ENCODE assay signal across 11 mouse cellular contexts in the genomic region with DNA sequence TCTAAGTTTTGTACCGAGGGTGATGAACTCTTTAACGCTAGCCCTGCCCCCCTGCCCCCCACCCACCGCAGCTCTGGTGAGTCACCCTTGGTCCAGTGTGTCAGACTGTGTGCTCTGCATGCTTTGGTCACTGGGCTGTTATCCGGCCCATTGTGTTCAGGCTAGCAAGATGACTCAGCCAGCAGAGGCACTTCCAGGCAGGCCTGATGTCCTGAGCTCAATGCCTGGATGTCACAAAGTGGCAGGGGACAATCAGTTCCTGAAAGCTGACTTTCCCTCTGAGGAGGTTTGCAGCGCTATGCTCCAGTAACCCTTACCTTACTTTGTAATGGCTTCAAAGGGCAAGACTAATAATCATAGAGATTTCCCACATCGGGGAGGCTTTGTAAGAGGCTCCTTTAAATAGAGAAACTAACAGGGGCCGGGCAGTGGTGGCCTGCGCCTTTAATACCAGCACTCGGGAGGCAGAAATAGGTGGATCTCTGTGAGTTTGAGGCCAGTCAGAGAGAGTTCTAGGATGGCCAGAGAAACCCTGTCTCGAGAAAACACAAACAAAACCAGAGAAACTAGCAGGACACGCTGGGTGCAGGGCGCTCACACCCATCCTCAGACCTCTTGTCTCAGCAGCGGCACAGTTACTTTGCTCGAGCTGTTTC. TPM values are rescaled to one million over a fixed set of nuclear protein-coding genes. Genes with fewer than 3 reads are reported as not detected.
A peak's percentile ranks its signal among the peaks of the same experiment; 100 is the strongest.
DNase-seq lines count a peak whose midpoint lies in the region; ATAC-seq and TF ChIP-seq lines count a peak whose summit lies in the region.
"Had no signal": no experiment of that assay in that cellular context is flagged by ENCODE, and none has a peak within 500 bp of the region (broad histone marks: within the 10 kb centered on the region; RNA-seq: fewer than 3 reads in every experiment).

No protein-coding gene starts in this region.

- no peaks in the 10 kb centered on the region for H3K27me3 ChIP-seq in intestine, embryonic 16.5 days (replicated peaks; ENCODE audit: control insufficient read depth, insufficient read depth, low read length)
- no peaks in the 10 kb centered on the region for H3K27me3 ChIP-seq in intestine, embryonic 15.5 days (replicated peaks)
- H3K27me3 ChIP-seq in Patski: no peaks in the 10 kb centered on the region
- no peaks in the 10 kb centered on the region for H3K27me3 ChIP-seq in heart, embryonic 14.5 days (ENCODE audit: control insufficient read depth, insufficient read depth, low read length)
- no peaks in the 10 kb centered on the region; the same call in 1 of the 2 replicates for H3K27me3 ChIP-seq in lung, embryonic 16.5 days (ENCODE audit: control insufficient read depth, insufficient read depth, low read depth, low read length)
- H3K27me3 ChIP-seq in forebrain, embryonic 13.5 days: no peaks in the 10 kb centered on the region

- peaks cover 17% of the 10 kb centered on the region for H3K4me1 ChIP-seq in intestine, embryonic 16.5 days (ENCODE audit: control insufficient read depth, insufficient read depth, low read length)
- peaks cover 25% of the 10 kb centered on the region; the same call in 1 of the 2 replicates for H3K4me1 ChIP-seq in intestine, embryonic 15.5 days (replicated peaks)
- H3K4me1 ChIP-seq in heart, embryonic 14.5 days (ENCODE audit: control insufficient read depth in 2 of 2, insufficient read depth in 2 of 2, low read length in 2 of 2): peaks cover 5 to 15% of the 10 kb centered on the region in 2 experiments
- H3K4me1 ChIP-seq in lung, embryonic 16.5 days (replicated peaks; ENCODE audit: control insufficient read depth, insufficient read depth, low read length): peaks cover 13% of the 10 kb centered on the region
- 0 out of 2 replicates have a peak, but pooled peaks cover 5% of the 10 kb centered on the region for H3K4me1 ChIP-seq in forebrain, embryonic 13.5 days

- 0 out of 2 replicates have a peak overlapping the region, but pooled peaks have one; percentile 23 for H3K27ac ChIP-seq in intestine, embryonic 16.5 days (ENCODE audit: low read length)
- no peak overlapping the region for H3K27ac ChIP-seq in intestine, embryonic 15.5 days
- H3K27ac ChIP-seq in heart, embryonic 14.5 days (replicated peaks in 1 of 2; ENCODE audit: control insufficient read depth in 1 of 2, insufficient read depth in 1 of 2, low read depth in 2 of 2, low read length in 2 of 2): peak overlapping the region; percentile 58 to 70
- H3K27ac ChIP-seq in lung, embryonic 16.5 days (ENCODE audit: low read length): peak overlapping the region; percentile 36; the same call in 1 of the 2 replicates
- no peak overlapping the region for H3K27ac ChIP-seq in forebrain, embryonic 13.5 days
- H3K27ac ChIP-seq: hindbrain, embryonic 12.5 days had no signal

- POLR2A ChIA-PET in Patski (lab: Charles Lee): interaction anchor here (1.3 kb wide), 1 partner anchor 28 kb away, joined by 3 read pairs; no protein-coding TSS in a partner anchor

- H3K9me3 ChIP-seq in intestine, embryonic 16.5 days (ENCODE audit: control insufficient read depth, low read length): no peaks in the 10 kb centered on the region
- no peaks in the 10 kb centered on the region for H3K9me3 ChIP-seq in intestine, embryonic 15.5 days
- H3K9me3 ChIP-seq in heart, embryonic 14.5 days (ENCODE audit: control insufficient read depth, low read length): no peaks in the 10 kb centered on the region
- H3K9me3 ChIP-seq in lung, embryonic 16.5 days (ENCODE audit: control insufficient read depth, low read length): no peaks in the 10 kb centered on the region
- H3K9me3 ChIP-seq in forebrain, embryonic 13.5 days (replicated peaks): no peaks in the 10 kb centered on the region
- H3K9me3 ChIP-seq: hindbrain, embryonic 12.5 days had no signal

- WGBS in intestine, embryonic 16.5 days: 62% methylated on average over 14 of the region's 14 CpGs
- 59% methylated on average over 14 of the region's 14 CpGs for WGBS in intestine, embryonic 15.5 days
- WGBS in heart, embryonic 14.5 days: 59% methylated on average over 14 of the region's 14 CpGs
- 64% methylated on average over 14 of the region's 14 CpGs for WGBS in lung, embryonic 16.5 days
- WGBS in forebrain, embryonic 13.5 days: 73% methylated on average over 14 of the region's 14 CpGs

- H3K36me3 ChIP-seq in intestine, embryonic 16.5 days (ENCODE audit: control insufficient read depth, insufficient read depth, low read length): no peaks in the 10 kb centered on the region
- H3K36me3 ChIP-seq in intestine, embryonic 15.5 days: no peaks in the 10 kb centered on the region
- H3K36me3 ChIP-seq in heart, embryonic 14.5 days (ENCODE audit: control insufficient read depth, insufficient read depth, low read length): no peaks in the 10 kb centered on the region
- no peaks in the 10 kb centered on the region for H3K36me3 ChIP-seq in lung, embryonic 16.5 days (ENCODE audit: control insufficient read depth, insufficient read depth, low read length)
- no peaks in the 10 kb centered on the region for H3K36me3 ChIP-seq in forebrain, embryonic 13.5 days (ENCODE audit: poor library complexity, severe bottlenecking)
- H3K36me3 ChIP-seq: hindbrain, embryonic 12.5 days had no signal

- in situ Hi-C loops in Patski (cut with MboI; ENCODE audit: low pct_unique_long_range_greater_than_20kb): loop anchor here (5.0 to 10.0 kb wide), 3 partner anchors 88 to 203 kb away; no protein-coding TSS in a partner anchor

- H3K4me2 ChIP-seq in intestine, embryonic 16.5 days (ENCODE audit: low read depth, low read length): no peak overlapping the region
- no peak overlapping the region for H3K4me2 ChIP-seq in intestine, embryonic 15.5 days (replicated peaks)
- no peak overlapping the region for H3K4me2 ChIP-seq in heart, embryonic 14.5 days (ENCODE audit: low read length)
- no peak overlapping the region for H3K4me2 ChIP-seq in lung, embryonic 16.5 days (ENCODE audit: low read depth, low read length)
- no peak overlapping the region for H3K4me2 ChIP-seq in forebrain, embryonic 13.5 days
- H3K4me2 ChIP-seq: hindbrain, embryonic 12.5 days had no signal

- TF ChIP-seq CTCF in Patski (IDR thresholded peaks at IDR 0.05): no peak

- CTCF ChIA-PET in Patski (lab: Charles Lee): interaction anchor here (2.4 to 5.1 kb wide), 2 partner anchors 10 to 88 kb away, joined by 9 to 74 read pairs; no protein-coding TSS in a partner anchor

- no peak overlapping the region for H3K9ac ChIP-seq in intestine, embryonic 16.5 days (ENCODE audit: low read depth, low read length)
- H3K9ac ChIP-seq in intestine, embryonic 15.5 days: no peak overlapping the region
- H3K9ac ChIP-seq in heart, embryonic 14.5 days (ENCODE audit: low read length): no peak overlapping the region; the same call in 1 of the 2 replicates
- H3K9ac ChIP-seq in lung, embryonic 16.5 days (ENCODE audit: low read length): 0 out of 2 replicates have a peak overlapping the region, but pooled peaks have one; percentile 1
- H3K9ac ChIP-seq in forebrain, embryonic 13.5 days: no peak overlapping the region
- H3K9ac ChIP-seq: hindbrain, embryonic 12.5 days had no signal

- ATAC-seq in intestine, embryonic 16.5 days: peak; percentile 25; the same call in 1 of the 2 replicates
- no peak for ATAC-seq in intestine, embryonic 15.5 days
- peak; percentile 93 for ATAC-seq in Patski
- no peak; the same call in 1 of the 2 replicates for ATAC-seq in heart, embryonic 14.5 days (ENCODE audit: insufficient number of reproducible peaks, insufficient read depth, low FRiP score, low read depth)
- no peak; the same call in 1 of the 2 replicates for ATAC-seq in lung, embryonic 16.5 days (ENCODE audit: low read depth)
- no peak for ATAC-seq in granulocyte monocyte progenitor cell, adult 5-6 weeks (replicated peaks; ENCODE audit: poor library complexity, severe bottlenecking)
- no peak for ATAC-seq in forebrain, embryonic 13.5 days

- peak; percentile 83 for DNase-seq in Patski (ENCODE audit: low read depth, low spot score)
- no peak for DNase-seq in gastrocnemius, adult 8-10 months (ENCODE audit: low spot score in 2 of 2)

- H3K4me3 ChIP-seq in intestine, embryonic 16.5 days (ENCODE audit: low read length): no peak overlapping the region
- H3K4me3 ChIP-seq in intestine, embryonic 15.5 days (replicated peaks): no peak overlapping the region
- no peak overlapping the region for H3K4me3 ChIP-seq in heart, embryonic 14.5 days (ENCODE audit: control insufficient read depth in 1 of 2, insufficient read depth in 1 of 2, low read depth in 1 of 2, low read length in 2 of 2)
- no peak overlapping the region for H3K4me3 ChIP-seq in lung, embryonic 16.5 days (ENCODE audit: low read length)
- H3K4me3 ChIP-seq in forebrain, embryonic 13.5 days: no peak overlapping the region
- H3K4me3 ChIP-seq: hindbrain, embryonic 12.5 days had no signal

RNA-seq across cellular contexts. Expression of a gene that starts 3.7 kb away (rescaled TPM):
- polyA plus RNA-seq in intestine, embryonic 16.5 days (2015; fragmentation: Nextera tagmentation; extraction: Ambion mirVana): 0.34 and 0.53 TPM in 2 replicates
- 0.73 TPM in 2 replicates for polyA plus RNA-seq in intestine, embryonic 15.5 days (2015; fragmentation: Nextera tagmentation; extraction: Ambion mirVana)
- 2.3 TPM for polyA plus RNA-seq in Patski (2021)
- not detected in 2 replicates for polyA plus RNA-seq in heart, embryonic 14.5 days (2014; fragmentation: Nextera tagmentation; extraction: Ambion mirVana)
- polyA plus RNA-seq in lung, embryonic 16.5 days (2015; fragmentation: Nextera tagmentation; extraction: Ambion mirVana): 0.95 and 1.8 TPM in 2 replicates
- total RNA-seq in granulocyte monocyte progenitor cell, adult 5-6 weeks (2014; fragmentation: Nextera tagmentation): not detected in 2 replicates
- total RNA-seq in granulocyte monocyte progenitor cell, adult 5-6 weeks (2017): not detected in 2 replicates
- 0.15 TPM in 1 of 2 replicates, not detected in the other for polyA plus RNA-seq in forebrain, embryonic 13.5 days (2015; fragmentation: Nextera tagmentation; extraction: Ambion mirVana)
- under 1 TPM; 0.18 to 0.48 (median 0.27) TPM for total RNA-seq in gastrocnemius, adult 8-10 months (2022)
- total RNA-seq: common myeloid progenitor, adult 5-6 weeks; neutrophil, adult 5-6 weeks had no signal

RNA-seq across cellular contexts. Expression of a gene that starts 13.9 kb away (rescaled TPM):
- 18.4 and 21.7 TPM in 2 replicates for polyA plus RNA-seq in intestine, embryonic 16.5 days (2015; fragmentation: Nextera tagmentation; extraction: Ambion mirVana)
- 12.2 and 12.8 TPM in 2 replicates for polyA plus RNA-seq in intestine, embryonic 15.5 days (2015; fragmentation: Nextera tagmentation; extraction: Ambion mirVana)
- polyA plus RNA-seq in Patski (2021): 0.23 TPM
- 2.4 and 2.7 TPM in 2 replicates for polyA plus RNA-seq in heart, embryonic 14.5 days (2014; fragmentation: Nextera tagmentation; extraction: Ambion mirVana)
- polyA plus RNA-seq in lung, embryonic 16.5 days (2015; fragmentation: Nextera tagmentation; extraction: Ambion mirVana): 0.60 and 0.70 TPM in 2 replicates
- total RNA-seq in granulocyte monocyte progenitor cell, adult 5-6 weeks (2014; fragmentation: Nextera tagmentation): 0.24 TPM in 1 of 2 replicates, not detected in the other
- total RNA-seq in granulocyte monocyte progenitor cell, adult 5-6 weeks (2017): not detected in 2 replicates
- 0.25 TPM in 1 of 2 replicates, not detected in the other for polyA plus RNA-seq in forebrain, embryonic 13.5 days (2015; fragmentation: Nextera tagmentation; extraction: Ambion mirVana)
- total RNA-seq in gastrocnemius, adult 8-10 months (2022): under 1 TPM; 0.12 to 0.29 (median 0.20) TPM
- total RNA-seq: common myeloid progenitor, adult 5-6 weeks had no signal

RNA-seq across cellular contexts. Expression of a gene that starts 14.1 kb away (rescaled TPM):
- polyA plus RNA-seq in intestine, embryonic 16.5 days (2015; fragmentation: Nextera tagmentation; extraction: Ambion mirVana): 1.9 and 2.7 TPM in 2 replicates
- 1.9 and 2.0 TPM in 2 replicates for polyA plus RNA-seq in intestine, embryonic 15.5 days (2015; fragmentation: Nextera tagmentation; extraction: Ambion mirVana)
- polyA plus RNA-seq in Patski (2021): 4.4 TPM
- polyA plus RNA-seq in heart, embryonic 14.5 days (2014; fragmentation: Nextera tagmentation; extraction: Ambion mirVana): 0.28 and 0.41 TPM in 2 replicates
- polyA plus RNA-seq in lung, embryonic 16.5 days (2015; fragmentation: Nextera tagmentation; extraction: Ambion mirVana): 0.74 and 0.84 TPM in 2 replicates
- total RNA-seq in granulocyte monocyte progenitor cell, adult 5-6 weeks (2014; fragmentation: Nextera tagmentation): not detected in 2 replicates
- not detected in 2 replicates for total RNA-seq in granulocyte monocyte progenitor cell, adult 5-6 weeks (2017)
- 0.16 and 0.17 TPM in 2 replicates for polyA plus RNA-seq in forebrain, embryonic 13.5 days (2015; fragmentation: Nextera tagmentation; extraction: Ambion mirVana)
- under 1 TPM in 3 of 4 experiments, not detected in 1; 0.12 to 0.18 (median 0.16) TPM for total RNA-seq in gastrocnemius, adult 8-10 months (2022)
- total RNA-seq: common myeloid progenitor, adult 5-6 weeks had no signal

RNA-seq across cellular contexts. Expression of a gene that starts 19.5 kb away (rescaled TPM):
- 4.1 and 5.3 TPM in 2 replicates for polyA plus RNA-seq in intestine, embryonic 16.5 days (2015; fragmentation: Nextera tagmentation; extraction: Ambion mirVana)
- 5.5 and 6.4 TPM in 2 replicates for polyA plus RNA-seq in intestine, embryonic 15.5 days (2015; fragmentation: Nextera tagmentation; extraction: Ambion mirVana)
- 43.7 TPM for polyA plus RNA-seq in Patski (2021)
- polyA plus RNA-seq in heart, embryonic 14.5 days (2014; fragmentation: Nextera tagmentation; extraction: Ambion mirVana): 6.8 and 8.0 TPM in 2 replicates
- 2.3 and 3.3 TPM in 2 replicates for polyA plus RNA-seq in lung, embryonic 16.5 days (2015; fragmentation: Nextera tagmentation; extraction: Ambion mirVana)
- not detected in 2 replicates for total RNA-seq in granulocyte monocyte progenitor cell, adult 5-6 weeks (2014; fragmentation: Nextera tagmentation)
- 0.09 TPM in 1 of 2 replicates, not detected in the other for total RNA-seq in granulocyte monocyte progenitor cell, adult 5-6 weeks (2017)
- polyA plus RNA-seq in forebrain, embryonic 13.5 days (2015; fragmentation: Nextera tagmentation; extraction: Ambion mirVana): 14.9 and 19.8 TPM in 2 replicates
- 10 to 100 TPM; 14.3 to 18.2 (median 16.1) TPM for total RNA-seq in gastrocnemius, adult 8-10 months (2022)
- total RNA-seq: common myeloid progenitor, adult 5-6 weeks; neutrophil, adult 5-6 weeks had no signal

RNA-seq across cellular contexts. Expression of a gene that starts 24.8 kb away (rescaled TPM):
- polyA plus RNA-seq in intestine, embryonic 16.5 days (2015; fragmentation: Nextera tagmentation; extraction: Ambion mirVana): 2.3 and 3.2 TPM in 2 replicates
- polyA plus RNA-seq in intestine, embryonic 15.5 days (2015; fragmentation: Nextera tagmentation; extraction: Ambion mirVana): 3.1 and 3.4 TPM in 2 replicates
- 73.2 TPM for polyA plus RNA-seq in Patski (2021)
- 4.5 and 7.3 TPM in 2 replicates for polyA plus RNA-seq in heart, embryonic 14.5 days (2014; fragmentation: Nextera tagmentation; extraction: Ambion mirVana)
- 1.5 and 1.7 TPM in 2 replicates for polyA plus RNA-seq in lung, embryonic 16.5 days (2015; fragmentation: Nextera tagmentation; extraction: Ambion mirVana)
- 1.7 and 3.1 TPM in 2 replicates for total RNA-seq in granulocyte monocyte progenitor cell, adult 5-6 weeks (2014; fragmentation: Nextera tagmentation)
- total RNA-seq in granulocyte monocyte progenitor cell, adult 5-6 weeks (2017): 4.0 and 6.3 TPM in 2 replicates
- 2.5 and 3.0 TPM in 2 replicates for polyA plus RNA-seq in forebrain, embryonic 13.5 days (2015; fragmentation: Nextera tagmentation; extraction: Ambion mirVana)
- 100 to 1,000 TPM in 3 of 4 experiments, 10 to 100 TPM in 1; 69.5 to 173 (median 143) TPM for total RNA-seq in gastrocnemius, adult 8-10 months (2022)

Comparison
In these comparisons a context has a peak if more than half of its experiments do, and no peak if none do; other contexts are left out.
1. ATAC-seq: peak in intestine, embryonic 16.5 days (single experiment) and Patski (single experiment); none in intestine, embryonic 15.5 days (single experiment), heart, embryonic 14.5 days (single experiment), lung, embryonic 16.5 days (single experiment), granulocyte monocyte progenitor cell, adult 5-6 weeks (single experiment) and forebrain, embryonic 13.5 days (single experiment).
2. H3K27ac ChIP-seq: peak in intestine, embryonic 16.5 days (single experiment), heart, embryonic 14.5 days (2 of 2) and lung, embryonic 16.5 days (single experiment); none in intestine, embryonic 15.5 days (single experiment) and forebrain, embryonic 13.5 days (single experiment).